Mouse (Mus musculus) adrenal gland, postnatal 25 days (tissue): ENCODE results near the gene Zfp592. TPM values are rescaled to one million over a fixed set of nuclear protein-coding genes. Genes with fewer than 3 reads are reported as not detected.
"Not testable (repeated sequence)": the region's sequence is repeated elsewhere in the genome, so short reads cannot be mapped to it uniquely, and the experiment has no call there.

Experiments
- DNase-seq: peaks from one replicate; pipeline ENCODE4 v3.0.0; 2021; ENCODE audit warnings: mixed read lengths
- long read RNA-seq: library from polyadenylated mRNA; stranded (forward); transcript quantifications from one replicate; pipeline ENCODE4 v2.0.0, GENCODE M21; 2021
- total RNA-seq: library from RNA; stranded (reverse); gene quantifications from 2 replicates; pipeline ENCODE4 v1.2.3, GENCODE M21; 2021

The Zfp592 gene
- total RNA-seq, result 26.8 and 28.7 TPM in 2 replicates
- long read RNA-seq, partial matches to known transcripts, result 2 of 9 reads
- long read RNA-seq, other reads (novel, unspliced or antisense), result 5 of 9 reads

GRCm38 (mm10) chr7:80992980-80993833 lies at the start of gene Zfp592:
Gene Zfp592 (plus strand): TSS chr7:80993681.
- DNase-seq, result peak; percentile 93

GRCm38 (mm10) chr7:80947445-80948350 lies 45.8 kb upstream of the Zfp592 start, which contains the start of gene Sec11a:
Gene Sec11a (minus strand): TSS chr7:80947780.
- peak; percentile 92 for DNase-seq

- no peak for DNase-seq
Measured at GRCm38 (mm10) chr7:80951461-80951860, 42.0 kb upstream of the Zfp592 start.

- DNase-seq, result no peak
Measured at GRCm38 (mm10) chr7:80952140-80952539, 41.3 kb upstream of the Zfp592 start.

- DNase-seq, result no peak
Measured at GRCm38 (mm10) chr7:80954251-80954650, 39.2 kb upstream of the Zfp592 start.

- DNase-seq, result no peak
Measured at GRCm38 (mm10) chr7:80956891-80957290, 36.6 kb upstream of the Zfp592 start.

GRCm38 (mm10) chr7:80959003-80959402 lies 34.5 kb upstream of the Zfp592 start:
- no peak for DNase-seq

- DNase-seq, result no peak
Measured at GRCm38 (mm10) chr7:80962799-80963198, 30.7 kb upstream of the Zfp592 start.

- DNase-seq, result peak; percentile 40
Measured at GRCm38 (mm10) chr7:80970913-80971312, 22.6 kb upstream of the Zfp592 start.

- DNase-seq, result no peak
Measured at GRCm38 (mm10) chr7:80971419-80971818, 22.1 kb upstream of the Zfp592 start.

GRCm38 (mm10) chr7:80972082-80972481 lies 21.4 kb upstream of the Zfp592 start:
- DNase-seq, result no peak

- not testable (repeated sequence) for DNase-seq
Measured at GRCm38 (mm10) chr7:80972920-80973637, 20.4 kb upstream of the Zfp592 start.

- not testable (repeated sequence) for DNase-seq
Measured at GRCm38 (mm10) chr7:80973638-80974015, 19.9 kb upstream of the Zfp592 start.

GRCm38 (mm10) chr7:80980566-80980965 lies 12.9 kb upstream of the Zfp592 start:
- no peak for DNase-seq

- DNase-seq, result no peak
Measured at GRCm38 (mm10) chr7:80986458-80987187, 6.9 kb upstream of the Zfp592 start.

- no peak for DNase-seq
Measured at GRCm38 (mm10) chr7:80987805-80988625, 5.5 kb upstream of the Zfp592 start.

GRCm38 (mm10) chr7:80990276-80990675 lies 3.2 kb upstream of the Zfp592 start:
- no peak for DNase-seq

GRCm38 (mm10) chr7:80991589-80991988 lies 1.9 kb upstream of the Zfp592 start:
- DNase-seq, result no peak

GRCm38 (mm10) chr7:80992063-80992462 lies 1.4 kb upstream of the Zfp592 start:
- no peak for DNase-seq

- DNase-seq, result peak; percentile 34
Measured at GRCm38 (mm10) chr7:80992631-80992979, 876 bp upstream of the Zfp592 start.
